Mouse (Mus musculus) thymus, postnatal 25 days (tissue): ENCODE data around the gene Ndufs1.
"Not testable (repeated sequence)": the region's sequence is repeated elsewhere in the genome, so short reads cannot be mapped to it uniquely, and the experiment has no call there.

ENCODE experiments used
- DNase-seq: peaks from one replicate; pipeline ENCODE4 v3.0.0; 2022

Gene Ndufs1

DNA sequence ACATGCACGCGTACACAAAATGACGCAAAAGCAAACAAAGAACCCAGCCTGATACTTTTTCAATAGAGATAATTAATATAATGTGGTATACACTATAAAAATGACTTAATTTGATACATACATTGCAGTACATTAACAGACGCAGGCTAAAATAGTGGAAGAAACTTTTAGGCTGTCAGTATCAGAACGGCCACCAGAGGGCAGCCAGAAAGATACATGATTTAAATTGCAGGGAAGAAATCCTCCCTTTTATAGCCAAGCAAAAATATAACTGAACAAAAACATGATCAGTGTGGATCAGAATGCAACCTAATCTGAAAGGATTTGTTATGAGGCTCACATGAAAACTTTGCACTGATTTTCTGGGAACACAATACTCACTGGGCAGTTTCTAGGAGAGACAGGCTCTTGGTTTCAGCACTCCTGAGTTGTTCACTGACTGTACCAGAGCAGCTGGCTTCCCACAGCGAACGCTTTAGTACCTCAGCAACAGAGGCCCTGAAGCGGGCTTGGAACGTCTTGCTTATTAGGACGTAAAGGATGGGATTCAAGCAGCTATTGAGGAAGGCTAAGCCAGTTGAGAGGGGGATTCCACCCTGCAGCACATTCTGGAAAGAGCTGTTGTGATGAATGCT is 6.1 kb upstream of the Ndufs1 start:
- peak; percentile 52 for DNase-seq

DNA sequence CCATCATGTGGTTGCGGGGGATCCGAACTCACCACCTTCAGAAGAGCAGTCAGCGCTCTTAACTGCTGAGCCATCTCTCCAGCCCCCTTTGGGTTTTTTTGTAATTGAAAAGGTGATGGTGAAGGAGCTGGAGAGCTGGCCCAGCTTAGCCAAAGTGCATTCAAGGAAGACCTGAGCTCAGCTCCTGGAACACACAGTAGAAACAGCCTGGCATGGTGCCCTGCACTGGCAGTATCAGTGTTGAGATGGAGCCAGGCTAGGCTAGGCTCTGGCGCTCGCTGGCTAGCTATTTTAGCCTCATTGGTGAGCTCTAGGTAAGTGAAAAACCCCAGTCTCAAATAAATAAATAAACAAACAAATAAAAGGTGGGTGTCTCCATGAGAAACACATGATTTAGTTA is 5.6 kb upstream of the Ndufs1 start:
- DNase-seq, result no peak

- DNase-seq, result no peak
These were observed 4.8 kb upstream of the Ndufs1 start for GRCm38 (mm10) chr1:63181480-63181879.

DNA sequence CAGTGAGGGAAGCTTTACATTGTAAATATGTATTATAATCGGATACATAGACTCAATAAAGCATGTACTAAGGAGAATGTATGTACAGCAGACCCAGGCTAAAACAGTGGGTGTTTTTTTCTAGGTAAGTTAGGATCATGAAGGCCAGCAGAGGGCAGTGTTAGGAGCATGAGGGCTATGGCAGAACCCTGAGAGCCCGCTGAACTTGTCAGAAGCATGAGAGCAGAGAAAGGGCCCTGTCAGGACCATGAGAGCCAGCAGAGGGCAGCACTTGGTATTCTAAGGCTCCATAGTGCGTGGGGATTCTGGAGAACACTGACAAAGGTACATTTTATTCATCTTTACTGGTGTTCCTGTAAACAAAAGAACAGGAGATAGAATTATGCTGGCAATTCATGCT is 4.4 kb upstream of the Ndufs1 start:
- DNase-seq, result peak; percentile 93

GRCm38 (mm10) chr1:63180575-63180974 is 3.9 kb upstream of the Ndufs1 start:
- DNase-seq, result not testable (repeated sequence)

DNA sequence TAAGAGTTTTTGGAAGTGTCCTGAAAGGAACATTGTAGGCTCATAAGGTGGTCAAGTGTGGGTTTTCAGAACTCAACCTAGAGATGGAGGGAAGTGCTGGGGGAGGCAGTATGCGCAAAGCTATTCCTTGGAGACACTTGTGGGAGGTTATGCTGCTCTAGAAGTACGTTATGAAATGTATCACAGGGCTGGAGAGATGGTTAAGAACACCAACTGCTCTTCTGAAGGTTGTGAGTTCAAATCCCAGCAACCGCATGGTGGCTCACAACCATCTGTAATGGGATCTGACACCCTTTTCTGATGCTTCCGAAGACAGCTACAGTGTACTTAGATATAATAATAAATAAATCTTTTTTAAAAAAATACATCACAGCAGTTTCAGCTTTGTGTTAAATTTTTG is 3.5 kb upstream of the Ndufs1 start:
- no peak for DNase-seq

GRCm38 (mm10) chr1:63178308-63178707 is 1.7 kb upstream of the Ndufs1 start:
- no peak for DNase-seq

GRCm38 (mm10) chr1:63176259-63176603 is 402 bp downstream of the Ndufs1 start:
- DNase-seq, result no peak

GRCm38 (mm10) chr1:63175853-63176252 is 780 bp downstream of the Ndufs1 start:
- DNase-seq, result no peak

- no peak for DNase-seq
These were observed 8.0 kb downstream of the Ndufs1 start for GRCm38 (mm10) chr1:63168638-63169037.

DNA sequence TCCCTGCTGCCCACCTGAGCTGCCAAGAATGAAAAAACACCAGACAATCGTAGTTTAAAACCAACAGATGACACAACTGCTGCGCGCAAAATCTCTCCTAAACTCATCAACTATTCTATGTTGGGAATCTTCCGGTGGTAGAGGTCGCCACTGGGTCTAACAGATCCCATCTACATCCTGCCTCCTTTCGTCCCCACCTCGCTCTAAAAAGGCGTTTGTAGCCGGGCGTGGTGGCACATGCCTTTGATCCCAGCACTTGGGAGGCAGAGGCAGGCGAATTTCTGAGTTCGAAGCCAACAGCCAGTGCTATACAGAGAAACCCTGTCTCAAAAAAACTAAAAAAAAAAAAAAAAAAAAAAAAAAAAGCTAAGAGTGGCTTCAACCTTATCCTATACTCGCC is 36.4 kb downstream of the Ndufs1 start:
- no peak for DNase-seq

GRCm38 (mm10) chr1:63138586-63138985 is 38.0 kb downstream of the Ndufs1 start:
- not testable (repeated sequence) for DNase-seq

DNA sequence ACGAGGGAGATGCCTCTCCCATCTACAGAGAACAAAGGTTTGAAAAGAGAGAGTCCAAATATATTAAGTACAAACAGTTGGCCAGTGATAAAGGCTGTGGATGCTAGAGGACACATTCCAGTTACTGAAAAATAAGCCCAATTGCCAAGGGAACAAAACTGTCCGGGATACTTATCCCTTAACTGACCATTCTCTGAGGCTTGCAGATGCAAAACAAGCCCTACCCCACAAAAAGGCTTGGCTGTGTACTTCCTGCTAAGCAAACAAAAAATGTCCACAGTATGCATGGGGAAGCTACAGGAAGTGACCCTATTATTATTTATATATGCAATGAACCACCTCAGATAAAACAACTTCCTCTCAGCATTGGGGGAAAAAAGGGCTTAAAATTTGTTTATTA is 38.7 kb downstream of the Ndufs1 start:
- DNase-seq, result no peak

DNA sequence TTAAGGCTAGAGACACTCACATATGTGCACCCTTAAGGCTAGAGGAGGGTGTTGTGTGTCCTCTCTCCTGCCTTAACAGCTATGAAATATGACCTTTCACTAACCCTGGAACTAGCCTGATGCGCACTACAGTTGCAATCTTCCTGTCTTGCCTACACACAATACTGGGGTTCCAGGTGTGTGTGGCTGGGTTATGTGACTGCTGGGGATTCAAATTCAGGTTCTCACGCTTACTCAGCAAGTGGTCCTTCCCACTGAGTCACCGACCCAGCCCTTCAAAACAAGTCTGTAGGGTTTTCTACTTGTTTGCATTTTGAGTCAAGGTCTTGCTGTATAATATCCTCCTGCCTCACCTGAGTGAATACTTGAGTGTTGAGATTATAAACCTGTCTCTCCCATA is 42.1 kb downstream of the Ndufs1 start:
- no peak for DNase-seq

DNA sequence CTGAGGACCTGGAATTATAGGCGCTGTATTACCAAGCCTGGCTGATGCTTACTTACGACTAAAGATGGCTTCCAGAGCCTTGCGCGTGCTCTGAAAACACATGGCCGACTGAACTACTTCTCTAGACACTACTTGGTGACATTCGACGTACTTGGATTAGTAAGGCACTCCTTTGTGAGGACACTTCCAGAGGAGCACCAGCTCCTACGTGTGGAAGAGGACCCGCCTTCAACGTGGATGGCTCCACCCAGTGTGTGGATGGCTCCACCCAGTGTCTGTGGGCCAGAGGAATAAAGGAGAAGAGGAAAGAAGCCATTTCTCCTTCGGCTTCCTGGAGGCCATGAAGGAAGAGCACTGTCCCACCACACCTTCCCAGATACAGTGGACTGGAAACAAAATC is 44.9 kb downstream of the Ndufs1 start:
- DNase-seq, result no peak

DNA sequence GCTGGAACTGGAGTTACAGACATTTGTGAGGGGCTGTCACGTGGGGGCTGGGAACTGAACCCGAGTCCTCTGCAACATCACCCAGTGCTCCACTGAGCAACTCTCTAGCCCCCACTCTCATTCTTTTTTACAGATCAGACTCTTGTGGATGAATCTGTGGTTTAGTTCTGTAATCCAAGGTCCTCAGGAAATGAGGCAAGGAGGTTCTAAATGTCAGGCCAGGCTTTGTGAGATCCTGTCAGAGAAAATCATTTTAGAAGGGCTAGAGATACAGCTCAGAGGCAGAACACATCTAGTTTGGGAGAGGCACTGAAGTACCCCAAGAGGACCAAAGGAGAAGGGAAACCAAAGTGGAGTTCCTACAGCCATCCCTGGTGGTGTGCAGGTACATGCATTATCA is 45.8 kb downstream of the Ndufs1 start:
- DNase-seq, result no peak

GRCm38 (mm10) chr1:63129857-63130690 is 46.6 kb downstream of the Ndufs1 start:
- DNase-seq, result peak; percentile 28

DNA sequence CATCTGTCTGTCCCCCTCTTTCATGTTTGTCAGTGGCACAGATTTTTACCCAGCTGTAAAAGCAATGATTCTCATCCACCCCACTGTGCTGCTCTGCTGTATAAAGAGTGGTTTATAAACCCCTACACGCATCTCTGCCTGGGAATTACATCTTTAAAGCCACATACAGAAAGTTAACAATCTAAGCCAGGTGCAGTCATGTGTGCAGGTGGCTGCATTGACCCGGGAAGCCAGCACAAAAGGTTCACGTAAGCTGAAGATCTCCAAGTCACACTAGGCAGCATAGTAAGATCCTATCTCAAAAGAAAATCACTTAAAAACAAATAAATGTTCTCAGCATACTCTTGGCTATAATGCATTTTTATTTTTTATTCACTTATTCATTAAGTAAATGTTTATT is 47.4 kb downstream of the Ndufs1 start:
- DNase-seq, result no peak

DNA sequence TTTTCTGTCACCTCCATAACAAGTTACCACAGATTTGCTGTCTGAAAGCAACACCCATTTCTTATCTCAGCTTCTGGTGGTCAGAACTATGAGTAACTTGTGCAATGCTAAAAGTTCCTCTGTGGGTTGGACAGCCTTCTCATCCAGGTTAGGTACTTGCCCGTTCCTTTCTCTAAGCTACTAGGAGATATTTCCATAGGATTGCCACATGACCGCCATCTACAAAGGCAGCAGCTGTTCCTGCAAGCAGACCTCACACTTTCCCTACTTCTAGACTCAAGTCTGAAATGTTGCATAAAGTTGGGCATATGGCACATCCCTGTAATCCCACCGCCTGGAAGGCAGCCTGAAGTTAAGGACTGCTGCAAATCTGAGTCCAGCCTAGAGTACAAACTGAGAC is 50.4 kb downstream of the Ndufs1 start:
- no peak for DNase-seq

- no peak for DNase-seq
These were observed 52.7 kb downstream of the Ndufs1 start for GRCm38 (mm10) chr1:63123823-63124450.

DNA sequence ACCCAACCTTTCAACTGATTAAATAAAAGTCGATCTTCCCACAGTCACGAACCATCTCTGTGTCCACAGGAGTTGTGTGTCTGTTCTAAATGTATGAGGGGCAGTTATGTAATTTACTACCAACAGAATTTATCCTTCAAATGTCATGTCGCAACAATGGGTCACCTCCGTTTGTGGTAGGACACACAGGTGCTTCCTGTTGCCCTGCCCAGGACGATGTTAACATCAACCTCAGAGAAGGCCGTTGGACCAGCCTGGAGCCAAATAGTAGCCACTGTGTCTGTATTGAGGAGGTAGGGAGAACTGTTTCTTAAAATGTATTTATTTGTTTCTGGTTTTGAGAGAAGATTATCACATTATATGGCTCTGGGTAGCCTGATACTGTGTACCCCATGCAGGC is 54.6 kb downstream of the Ndufs1 start:
- no peak for DNase-seq

- DNase-seq, result no peak
These were observed 56.3 kb downstream of the Ndufs1 start for GRCm38 (mm10) chr1:63120382-63120781.

GRCm38 (mm10) chr1:63119675-63120074 is 57.0 kb downstream of the Ndufs1 start:
- DNase-seq, result no peak

DNA sequence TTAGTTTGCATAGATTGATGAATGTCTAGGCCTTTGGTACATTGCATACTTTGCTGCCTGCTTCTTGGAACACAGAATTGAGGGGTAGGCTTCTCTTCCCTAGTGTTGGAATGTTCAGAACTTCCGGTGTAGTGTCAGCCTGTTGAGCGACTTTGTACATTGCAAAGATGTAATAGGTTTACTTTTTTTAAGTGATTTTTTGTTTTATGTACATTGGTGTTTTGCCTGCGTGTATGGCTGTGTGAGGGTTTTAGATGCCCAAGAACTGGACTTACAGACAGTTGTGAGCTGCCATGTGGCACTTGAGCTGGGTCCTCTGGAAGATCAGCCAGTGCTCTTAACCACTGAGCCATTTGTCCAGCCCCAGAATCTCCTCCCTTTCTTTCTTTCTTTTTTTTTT is 61.1 kb downstream of the Ndufs1 start:
- no peak for DNase-seq
